Mouse (Mus musculus) stomach, embryonic 14.5 days (tissue): ENCODE measurements around the gene Rassf2. TPM values are rescaled to one million over a fixed set of nuclear protein-coding genes. Genes with fewer than 3 reads are reported as not detected.

Experiments used
- ATAC-seq: fragments of 200-750 bp; cut with Nextera tagmentation; 2 replicates; pipeline ENCODE4 v1.8.0; 2017; ENCODE audit warnings: low read depth, moderate TSS enrichment; ENCODE audit not compliant: insufficient number of reproducible peaks, insufficient read depth, low FRiP score
- H3K27ac ChIP-seq: fragments of 300-500 bp; sonication (generic); 2 replicates; pipeline ENCODE4 v1.5.1; 2014; ENCODE audit warnings: mild to moderate bottlenecking, low read length, moderate library complexity, mixed read lengths
- H3K27me3 ChIP-seq: fragments of 300-500 bp; sonication (generic); 2 replicates; pipeline ENCODE4 v1.6.1; 2014; ENCODE audit warnings: low read length, control low read depth, mixed read lengths; ENCODE audit not compliant: control insufficient read depth, insufficient read depth
- H3K36me3 ChIP-seq: fragments of 300-500 bp; sonication (generic); 2 replicates; pipeline ENCODE4 v1.6.1; 2014; ENCODE audit warnings: mild to moderate bottlenecking, control low read depth, low read length, moderate library complexity, mixed read lengths; ENCODE audit not compliant: control insufficient read depth, insufficient read depth
- H3K4me1 ChIP-seq: fragments of 300-500 bp; sonication (generic); 2 replicates; pipeline ENCODE4 v1.6.1; 2014; ENCODE audit warnings: low read length, control low read depth, mixed read lengths; ENCODE audit not compliant: control insufficient read depth, insufficient read depth
- H3K4me2 ChIP-seq: fragments of 300-500 bp; sonication (generic); replicated peaks from 2 replicates; pipeline ENCODE4 v1.6.1; 2014; ENCODE audit warnings: low read depth, low read length, control low read depth
- H3K4me3 ChIP-seq: fragments of 300-500 bp; sonication (generic); 2 replicates; pipeline ENCODE4 v1.5.1; 2014; ENCODE audit warnings: low read depth, low read length, control low read depth
- H3K9ac ChIP-seq: fragments of 300-500 bp; sonication (generic); replicated peaks from 2 replicates; pipeline ENCODE4 v1.6.1; 2014; ENCODE audit warnings: low read depth, mild to moderate bottlenecking, control low read depth, low read length, moderate library complexity, mixed read lengths
- H3K9me3 ChIP-seq: fragments of 300-500 bp; sonication (generic); 2 replicates; pipeline ENCODE4 v1.6.1; 2016; ENCODE audit warnings: low read depth, low read length, control low read depth; ENCODE audit not compliant: control insufficient read depth
- WGBS: fragments of 180-500 bp; shearing (Covaris S2); extraction: QIAGEN DNeasy Blood & Tissue Kit; methylation state at CpG from one replicate; pipeline ENCODE4 v1.1.7; 2014; 5-methylcytosine and 5-hydroxymethylcytosine counted together
- polyA plus RNA-seq: library from polyadenylated mRNA; unstranded; fragments of >200 nt; fragmentation: Nextera tagmentation; extraction: Ambion mirVana; gene quantifications from 2 replicates; pipeline ENCODE4 v1.2.1, GENCODE M21; 2014

Gene Rassf2
- polyA plus RNA-seq: 13.6 and 13.8 TPM in 2 replicates

DNA sequence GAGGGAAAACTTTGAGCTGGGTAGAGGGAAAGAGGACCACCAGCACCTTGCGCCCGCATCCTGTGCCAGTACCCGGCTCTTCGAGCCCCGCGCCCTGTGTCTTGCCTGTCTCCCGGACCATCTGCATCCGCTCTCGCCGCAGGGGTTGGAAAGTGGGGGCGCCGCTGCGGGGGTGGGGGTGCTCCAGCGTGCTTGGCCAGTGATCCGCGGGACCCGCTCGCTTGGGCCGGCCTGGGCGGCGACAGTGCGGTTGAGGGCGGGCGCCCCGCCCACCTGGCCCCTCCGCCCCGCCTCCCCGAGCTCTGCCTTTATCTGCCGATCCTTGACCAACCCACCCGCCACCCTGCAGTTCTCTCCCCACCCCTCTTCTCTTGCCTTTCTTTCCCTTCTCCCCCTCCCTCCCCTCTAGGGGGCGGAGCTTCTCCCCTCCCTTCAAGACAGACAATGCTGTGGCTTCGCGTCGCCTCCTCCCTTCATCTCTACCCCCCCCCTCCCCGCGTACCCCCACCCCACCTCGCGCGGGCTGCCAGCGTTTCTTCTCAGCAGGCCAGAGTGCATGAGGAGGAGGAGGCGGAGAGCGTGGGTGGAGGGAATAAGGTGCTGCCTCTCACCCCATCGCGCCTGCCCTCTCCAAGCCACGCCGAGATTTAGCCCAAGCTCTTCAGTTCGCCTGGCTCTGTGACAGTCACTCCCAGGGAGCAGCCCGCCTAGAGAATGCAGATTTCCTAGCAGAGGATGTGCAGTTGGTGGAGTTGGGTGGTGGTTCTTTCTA lies at the start of gene Rassf2:
Gene Rassf2 (minus strand): TSS at position 613 of the 772 bp plus-strand sequence.
- 1% methylated on average over 45 of the region's 48 CpGs for WGBS
- ATAC-seq: peak; percentile 93
- Histone ChIP-seq H3K27ac (peak within 1 kb of the TSS; percentile 75; the same call in 1 of the 2 replicates), H3K9ac (peak within 1 kb of the TSS; percentile 34; the same call in 1 of the 2 replicates), H3K4me1 (peaks cover 22% of the 10 kb centered on the region), H3K4me2 (peak within 1 kb of the TSS; percentile 89), H3K27me3 (0 out of 2 replicates have a peak, but pooled peaks cover 4% of the 10 kb centered on the region), H3K36me3 (no peaks in the 10 kb centered on the region), H3K9me3 (no peaks in the 10 kb centered on the region), H3K4me3 (peak within 1 kb of the TSS; percentile 46)

DNA sequence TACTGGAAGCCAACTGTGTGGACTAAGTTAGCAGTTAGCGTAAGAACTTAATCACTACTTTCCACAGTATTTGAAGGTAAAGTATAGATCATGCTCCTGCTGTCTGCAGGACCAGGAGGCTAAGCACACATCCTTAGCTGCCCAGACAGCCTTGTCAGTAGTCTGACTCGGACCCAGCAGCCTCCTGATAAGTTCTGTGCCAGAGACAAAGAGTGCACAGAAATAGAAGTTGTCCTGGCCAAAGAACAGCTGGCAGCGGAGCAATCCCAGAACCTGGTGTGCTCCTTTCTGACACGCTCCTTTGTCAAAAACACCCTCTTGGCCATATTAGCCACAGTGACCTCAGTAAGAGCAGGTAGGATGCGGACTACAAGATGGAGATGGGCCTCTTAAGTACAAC lies 49.1 kb upstream of the Rassf2 start:
- no peak overlapping the region for H3K27ac ChIP-seq
- H3K27me3 ChIP-seq: no peaks in the 10 kb centered on the region
- no peak for ATAC-seq
- H3K9me3 ChIP-seq: no peaks in the 10 kb centered on the region
- WGBS: 81% methylated on average over 5 of the region's 5 CpGs
- H3K36me3 ChIP-seq: peaks cover 7% of the 10 kb centered on the region; the same call in 1 of the 2 replicates
- H3K9ac ChIP-seq: no peak overlapping the region
- H3K4me2 ChIP-seq: no peak overlapping the region
- H3K4me1 ChIP-seq: no peaks in the 10 kb centered on the region
- H3K4me3 ChIP-seq: no peak overlapping the region

DNA sequence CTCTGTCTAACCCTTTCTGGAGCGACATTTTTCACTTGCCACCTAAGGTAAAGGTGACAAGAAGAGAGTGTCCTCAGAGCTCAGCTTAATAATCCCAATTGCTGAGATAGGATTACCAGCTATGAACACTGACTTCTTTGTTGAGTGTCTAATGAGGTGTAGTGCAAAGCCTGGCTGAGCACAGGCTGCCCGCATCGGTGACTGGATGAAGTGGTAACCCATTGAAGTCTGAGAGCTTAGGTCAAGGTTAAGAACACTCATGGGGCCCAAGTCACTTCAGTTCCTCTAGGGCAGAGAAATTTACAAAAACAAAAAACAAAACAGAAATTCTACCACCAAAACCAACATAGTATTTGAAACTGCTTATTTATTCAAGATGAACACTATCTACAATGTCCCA lies 43.0 kb upstream of the Rassf2 start:
- Histone ChIP-seq H3K4me2 (no peak overlapping the region), H3K9ac (no peak overlapping the region), H3K27me3 (no peaks in the 10 kb centered on the region), H3K27ac (no peak overlapping the region), H3K36me3 (peaks cover 13% of the 10 kb centered on the region), H3K4me1 (no peaks in the 10 kb centered on the region), H3K9me3 (no peaks in the 10 kb centered on the region), H3K4me3 (no peak overlapping the region)
- ATAC-seq: no peak
- WGBS: 88% methylated on average over 3 of the region's 3 CpGs

DNA sequence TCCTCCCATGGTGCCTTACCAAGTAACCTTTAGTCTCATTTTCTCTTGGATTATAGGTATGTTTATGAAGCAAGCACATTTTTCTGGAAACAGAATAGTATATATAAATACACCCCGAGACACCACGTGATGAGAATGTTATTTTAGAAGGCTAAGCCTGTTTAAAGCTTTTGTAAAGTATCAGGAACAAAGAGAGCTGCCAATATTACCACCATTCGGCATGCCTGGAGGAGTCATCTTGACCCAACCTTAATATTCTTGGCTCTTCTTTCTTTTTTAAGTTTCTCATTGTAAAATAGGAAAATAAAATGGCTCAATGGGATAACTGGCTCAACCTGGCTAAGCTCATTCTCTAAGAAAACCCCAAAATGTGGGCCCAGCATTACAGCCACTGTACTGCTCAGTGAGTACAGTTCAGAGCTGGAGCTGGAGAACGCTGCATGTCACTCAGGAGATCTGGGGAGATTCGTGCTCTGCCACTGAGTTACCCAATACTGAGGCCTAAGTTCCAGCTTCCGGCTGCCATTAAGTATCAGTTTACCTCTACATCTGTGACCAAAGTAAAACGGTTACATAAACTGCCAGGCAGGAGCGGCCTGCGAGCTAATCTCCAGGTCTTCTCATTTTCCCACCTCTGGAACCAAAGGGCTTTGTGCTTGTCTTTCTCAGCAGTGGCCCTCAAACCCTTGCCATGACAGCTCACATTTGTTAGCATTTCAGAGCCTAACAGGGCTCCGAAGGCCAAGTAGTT lies 40.1 kb upstream of the Rassf2 start:
- Histone ChIP-seq H3K27ac (no peak overlapping the region), H3K9ac (no peak overlapping the region), H3K4me3 (no peak overlapping the region), H3K36me3 (peaks cover 10% of the 10 kb centered on the region), H3K4me1 (no peaks in the 10 kb centered on the region), H3K9me3 (no peaks in the 10 kb centered on the region), H3K27me3 (no peaks in the 10 kb centered on the region), H3K4me2 (no peak overlapping the region)
- WGBS: 78% methylated on average over 10 of the region's 10 CpGs
- ATAC-seq: no peak

DNA sequence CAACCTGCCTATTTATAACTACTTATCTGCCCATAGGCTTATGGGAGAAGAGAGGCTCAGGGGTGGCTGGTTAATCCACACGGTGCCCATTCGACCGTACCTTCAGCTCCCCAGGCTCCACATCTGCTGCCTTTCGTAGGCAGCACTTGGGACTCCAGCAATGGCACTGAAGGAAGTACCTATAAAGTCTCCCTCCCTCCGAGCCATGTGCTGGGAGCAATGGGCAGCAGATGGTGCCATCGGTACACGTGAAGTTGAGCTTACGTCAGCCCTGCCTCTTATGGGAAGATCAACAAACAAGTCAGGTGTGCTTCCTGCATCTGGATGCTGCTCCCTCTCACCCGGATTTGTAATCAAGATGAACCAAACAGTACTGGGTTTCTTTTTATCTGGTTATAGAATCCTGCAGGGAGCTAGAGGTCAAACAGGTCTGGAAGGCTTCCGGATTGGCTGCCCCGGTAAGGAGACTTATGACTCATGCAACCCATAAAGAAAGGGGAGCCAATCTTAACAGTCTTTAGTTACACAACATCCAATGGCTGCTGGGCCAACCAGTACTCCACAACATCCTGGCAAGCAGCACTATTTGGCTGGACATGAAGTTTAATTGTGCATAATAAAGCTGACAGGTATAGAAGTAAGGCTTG lies 34.2 kb upstream of the Rassf2 start:
- H3K9ac ChIP-seq: no peak overlapping the region
- no peak overlapping the region for H3K27ac ChIP-seq
- H3K27me3 ChIP-seq: no peaks in the 10 kb centered on the region
- WGBS: 82% methylated on average over 11 of the region's 11 CpGs
- H3K36me3 ChIP-seq: peaks cover 3% of the 10 kb centered on the region; the same call in 1 of the 2 replicates
- no peaks in the 10 kb centered on the region for H3K4me1 ChIP-seq
- H3K4me3 ChIP-seq: no peak overlapping the region
- H3K9me3 ChIP-seq: no peaks in the 10 kb centered on the region
- ATAC-seq: no peak
- H3K4me2 ChIP-seq: no peak overlapping the region

DNA sequence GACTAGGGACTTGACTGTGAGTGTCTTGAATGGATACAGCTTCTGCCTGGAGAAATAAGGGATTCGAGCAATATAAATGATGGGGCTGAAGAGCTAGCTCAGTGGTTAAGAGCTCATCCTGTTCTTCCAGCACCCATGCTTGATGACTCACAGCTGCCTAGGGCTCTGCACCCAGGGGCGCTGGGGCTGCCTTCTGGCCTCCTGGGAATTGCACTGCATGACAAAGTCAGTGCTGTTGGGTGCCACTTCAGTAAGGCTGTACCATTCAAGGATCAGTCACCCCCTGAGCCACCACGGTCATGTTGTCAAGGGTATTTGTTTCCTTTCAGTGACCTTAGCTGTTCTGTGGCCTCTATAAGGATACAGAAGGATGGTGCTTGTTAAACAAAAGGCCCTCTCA lies 33.7 kb upstream of the Rassf2 start:
- no peaks in the 10 kb centered on the region for H3K4me1 ChIP-seq
- no peak overlapping the region for H3K27ac ChIP-seq
- no peaks in the 10 kb centered on the region for H3K9me3 ChIP-seq
- 82% methylated on average over 3 of the region's 3 CpGs for WGBS
- peaks cover 3% of the 10 kb centered on the region; the same call in 1 of the 2 replicates for H3K36me3 ChIP-seq
- H3K4me3 ChIP-seq: no peak overlapping the region
- H3K4me2 ChIP-seq: no peak overlapping the region
- no peak overlapping the region for H3K9ac ChIP-seq
- no peaks in the 10 kb centered on the region for H3K27me3 ChIP-seq
- no peak for ATAC-seq

DNA sequence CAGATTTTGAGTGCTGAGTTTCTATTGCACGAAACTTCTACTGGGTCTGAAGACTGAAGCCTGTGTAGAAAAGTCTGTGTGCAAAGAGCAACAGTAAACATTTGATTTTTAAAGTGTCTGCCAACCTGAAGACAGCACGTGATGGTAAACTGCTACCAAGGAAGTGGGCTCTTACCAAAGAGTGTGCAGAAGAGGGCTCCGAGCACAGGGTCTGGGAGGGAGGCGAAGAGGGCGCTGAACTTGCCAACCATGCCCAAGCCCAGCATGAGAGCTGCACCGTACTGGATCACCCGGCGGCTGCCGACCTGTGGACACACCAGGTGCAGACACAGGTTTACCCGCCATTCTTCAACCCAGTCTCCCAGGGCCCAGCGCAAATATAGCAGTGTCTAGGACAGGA lies 31.8 kb upstream of the Rassf2 start:
- Histone ChIP-seq H3K36me3 (peaks cover 10% of the 10 kb centered on the region; the same call in 1 of the 2 replicates), H3K4me2 (no peak overlapping the region), H3K27me3 (no peaks in the 10 kb centered on the region), H3K4me1 (no peaks in the 10 kb centered on the region), H3K9ac (no peak overlapping the region), H3K9me3 (no peaks in the 10 kb centered on the region), H3K27ac (no peak overlapping the region), H3K4me3 (no peak overlapping the region)
- 91% methylated on average over 11 of the region's 11 CpGs for WGBS
- ATAC-seq: no peak

GRCm38 (mm10) chr2:132059919-132060318 lies 29.9 kb upstream of the Rassf2 start:
- no peak overlapping the region for H3K4me2 ChIP-seq
- H3K36me3 ChIP-seq: peaks cover 14% of the 10 kb centered on the region; the same call in 1 of the 2 replicates
- 0 out of 2 replicates have a peak, but pooled peaks cover 4% of the 10 kb centered on the region for H3K4me1 ChIP-seq
- WGBS: 91% methylated on average over 8 of the region's 8 CpGs
- H3K27ac ChIP-seq: no peak overlapping the region
- H3K9ac ChIP-seq: no peak overlapping the region
- H3K27me3 ChIP-seq: no peaks in the 10 kb centered on the region
- no peaks in the 10 kb centered on the region for H3K9me3 ChIP-seq
- no peak overlapping the region for H3K4me3 ChIP-seq
- ATAC-seq: no peak
